Mouse (Mus musculus) activated CD4-positive, CD25-positive, alpha-beta regulatory T cell, adult 4 months (primary cell): ENCODE results near the gene Smarcc2. TPM values are rescaled to one million over a fixed set of nuclear protein-coding genes. Genes with fewer than 3 reads are reported as not detected.
"Not testable (repeated sequence)": the region's sequence is repeated elsewhere in the genome, so short reads cannot be mapped to it uniquely, and the experiment has no call there.

Experiments
- ATAC-seq: one replicate; pipeline ENCODE4 v1.8.0; 2017
- polyA plus RNA-seq, 2 experiments: library from polyadenylated mRNA; unstranded; fragments of 100-300 nt; shearing (Covaris generic); gene quantifications; one replicate each; pipeline ENCODE4 v1.2.1; 2017

Gene Smarcc2
- polyA plus RNA-seq, 2 experiments from 2014 or later = 53.8 to 54.8 TPM

- ATAC-seq = peak; percentile 82
Measured at GRCm38 (mm10) chr10:128493695-128494666, 34.9 kb downstream of the Smarcc2 start, which contains the start of gene Myl6. Myl6 (minus strand) TSS chr10:128494145.

- no peak for ATAC-seq
Measured at GRCm38 (mm10) chr10:128494667-128495245, 35.7 kb downstream of the Smarcc2 start.

GRCm38 (mm10) chr10:128495270-128495669 lies 36.2 kb downstream of the Smarcc2 start:
- ATAC-seq = no peak

GRCm38 (mm10) chr10:128495903-128496302 lies 36.9 kb downstream of the Smarcc2 start:
- ATAC-seq = no peak

GRCm38 (mm10) chr10:128496509-128497077 lies 37.5 kb downstream of the Smarcc2 start:
- no peak for ATAC-seq

GRCm38 (mm10) chr10:128497134-128497737 lies 38.2 kb downstream of the Smarcc2 start:
- no peak for ATAC-seq

- ATAC-seq = peak; percentile 82
Measured at GRCm38 (mm10) chr10:128498590-128498989, 39.5 kb downstream of the Smarcc2 start, which contains the start of gene Myl6b. Myl6b (minus strand) TSS chr10:128498685.

GRCm38 (mm10) chr10:128499116-128499671 lies 40.1 kb downstream of the Smarcc2 start:
- ATAC-seq = no peak

GRCm38 (mm10) chr10:128502341-128502740 lies 43.3 kb downstream of the Smarcc2 start:
- ATAC-seq = no peak

- ATAC-seq = no peak
Measured at GRCm38 (mm10) chr10:128503532-128503931, 44.5 kb downstream of the Smarcc2 start.

GRCm38 (mm10) chr10:128504012-128504411 lies 45.0 kb downstream of the Smarcc2 start:
- ATAC-seq = no peak

GRCm38 (mm10) chr10:128504641-128505370 lies 45.8 kb downstream of the Smarcc2 start:
- ATAC-seq = peak; percentile 93

GRCm38 (mm10) chr10:128505371-128505667 lies 46.3 kb downstream of the Smarcc2 start:
- not testable (repeated sequence) for ATAC-seq

- no peak for ATAC-seq
Measured at GRCm38 (mm10) chr10:128505974-128506373, 46.9 kb downstream of the Smarcc2 start.

GRCm38 (mm10) chr10:128508260-128508659 lies 49.2 kb downstream of the Smarcc2 start:
- ATAC-seq = no peak

GRCm38 (mm10) chr10:128509203-128509602 lies 50.2 kb downstream of the Smarcc2 start:
- ATAC-seq = no peak

GRCm38 (mm10) chr10:128509831-128510230 lies 50.8 kb downstream of the Smarcc2 start:
- no peak for ATAC-seq

GRCm38 (mm10) chr10:128510301-128510700 lies 51.3 kb downstream of the Smarcc2 start:
- no peak for ATAC-seq

GRCm38 (mm10) chr10:128511189-128511588 lies 52.1 kb downstream of the Smarcc2 start:
- ATAC-seq = no peak

- no peak for ATAC-seq
Measured at GRCm38 (mm10) chr10:128511761-128512160, 52.7 kb downstream of the Smarcc2 start.

- no peak for ATAC-seq
Measured at GRCm38 (mm10) chr10:128515044-128515443, 56.0 kb downstream of the Smarcc2 start.

- ATAC-seq = no peak
Measured at GRCm38 (mm10) chr10:128516029-128516428, 57.0 kb downstream of the Smarcc2 start.
